Mouse (Mus musculus) kidney, adult 2 months (tissue): ENCODE measurements around the gene Slc29a4. TPM values are rescaled to one million over a fixed set of nuclear protein-coding genes. Genes with fewer than 3 reads are reported as not detected.

Experiments used
- DNase-seq: peaks from one replicate; pipeline ENCODE4 v3.0.0; 2021
- H3K27ac ChIP-seq: fragments of 200-500 bp; 2 replicates; pipeline ENCODE4 v1.5.1; 2012; ENCODE audit warnings: low read depth, low read length, control low read depth, inconsistent platforms; ENCODE audit not compliant: insufficient read depth
- H3K27me3 ChIP-seq: fragments of 200-500 bp; replicated peaks from 2 replicates; pipeline ENCODE4 v1.6.1; 2012; ENCODE audit warnings: mild to moderate bottlenecking, moderate library complexity, low read length, inconsistent platforms; ENCODE audit not compliant: control insufficient read depth, insufficient read depth
- H3K36me3 ChIP-seq: fragments of 200-500 bp; 2 replicates; pipeline ENCODE4 v1.6.1; 2012; ENCODE audit warnings: mild to moderate bottlenecking, moderate library complexity, low read length, inconsistent platforms; ENCODE audit not compliant: control insufficient read depth, insufficient read depth
- H3K4me1 ChIP-seq: fragments of 200-500 bp; 2 replicates; pipeline ENCODE4 v1.6.1; 2011; ENCODE audit warnings: low read length; ENCODE audit not compliant: control insufficient read depth, insufficient read depth
- H3K4me3 ChIP-seq: fragments of 200-500 bp; 2 replicates; pipeline ENCODE4 v1.5.1; 2011; ENCODE audit warnings: mild to moderate bottlenecking, low read depth, low read length, control low read depth; ENCODE audit not compliant: insufficient read depth
- CTCF ChIP-seq: fragments of 200-500 bp; conservative IDR thresholded peaks from 2 replicates; pipeline ENCODE4 v1.5.1; 2011; ENCODE audit warnings: low read depth, mild to moderate bottlenecking, control low read depth, low read length, moderate library complexity, mixed read lengths; ENCODE audit not compliant: insufficient read depth, insufficient read length
- POLR2A ChIP-seq: fragments of 200-500 bp; IDR thresholded peaks from one replicate; pipeline ENCODE4 v1.6.1; 2011; ENCODE audit warnings: low read depth, low read length, control low read depth
- WGBS: fragments of 180-500 bp; shearing (Covaris S2); methylation state at CpG from one replicate; pipeline ENCODE4 v1.1.7; 2018; 5-methylcytosine and 5-hydroxymethylcytosine counted together
- polyA plus RNA-seq: library from polyadenylated mRNA; depleted of rRNA; stranded (reverse); fragments of >200 nt; gene quantifications from 2 replicates; pipeline ENCODE4 v1.2.3, GENCODE M21; 2012; rRNA removed

The Slc29a4 gene
- polyA plus RNA-seq, 1 experiment: 1.1 TPM

- no peak overlapping the region for H3K4me3 ChIP-seq
- no peak overlapping the region for H3K27ac ChIP-seq
- H3K4me1 ChIP-seq: peaks cover 3% of the 10 kb centered on the region; the same call in 1 of the 2 replicates
- DNase-seq: no peak
- TF ChIP-seq POLR2A: no peak
- TF ChIP-seq CTCF: no peak
- 82% methylated on average over 15 of the region's 15 CpGs for WGBS
- no peaks in the 10 kb centered on the region for H3K27me3 ChIP-seq
- peaks cover 2% of the 10 kb centered on the region for H3K36me3 ChIP-seq
Measured at GRCm38 (mm10) chr5:142771964-142772363, 79.7 kb downstream of the Slc29a4 start.

Other genes with a start within 250 kb of the Slc29a4 start
- gene Ap5z1, start 228.6 kb upstream of the Slc29a4 start, polyA plus RNA-seq: 37.4 and 45.6 TPM in 2 replicates
- 0.03 TPM in 1 of 2 replicates, not detected in the other for gene Papolb, start 162.4 kb upstream of the Slc29a4 start, polyA plus RNA-seq
- gene Radil, start 141.4 kb upstream of the Slc29a4 start, polyA plus RNA-seq: 0.67 and 0.88 TPM in 2 replicates
- 1.5 and 1.8 TPM in 2 replicates for gene Mmd2, start 83.7 kb upstream of the Slc29a4 start, polyA plus RNA-seq
- gene Wipi2, start 64.8 kb upstream of the Slc29a4 start, polyA plus RNA-seq: 61.0 and 63.7 TPM in 2 replicates
- 32.1 and 40.8 TPM in 2 replicates for gene Tnrc18, start 125.2 kb downstream of the Slc29a4 start, polyA plus RNA-seq
- gene Fbxl18, start 202.9 kb downstream of the Slc29a4 start, polyA plus RNA-seq: 11.5 and 17.2 TPM in 2 replicates
- 2,111 and 2,511 TPM in 2 replicates for gene Actb, start 214.2 kb downstream of the Slc29a4 start, polyA plus RNA-seq